Mouse (Mus musculus): ENCODE measurements around the gene C9orf72. TPM values are rescaled to one million over a fixed set of nuclear protein-coding genes. Genes with fewer than 3 reads are reported as not detected.

The C9orf72 gene
- polyA plus RNA-seq, 1 experiment = 13.1 TPM

- no peak for TF ChIP-seq POLR2AphosphoS2 (IDR thresholded peaks at IDR 0.05; ENCODE audit: insufficient read length, low read depth)
- no peak for TF ChIP-seq MAX (IDR thresholded peaks at IDR 0.05; ENCODE audit: low read depth)
- TF ChIP-seq TCF12 (IDR thresholded peaks at IDR 0.05; ENCODE audit: insufficient read depth, poor library complexity, severe bottlenecking) = no peak
- TF ChIP-seq TCF3 (IDR thresholded peaks at IDR 0.05; ENCODE audit: insufficient read length, low read depth) = no peak
- no peak for TF ChIP-seq MYOD1 (IDR thresholded peaks at IDR 0.05; ENCODE audit: control insufficient read depth in 1 of 3, insufficient read length in 2 of 3, low read depth in 2 of 3)
- TF ChIP-seq CEBPB (IDR thresholded peaks at IDR 0.05; ENCODE audit: insufficient read depth, poor library complexity, severe bottlenecking) = no peak
- TF ChIP-seq USF1 (IDR thresholded peaks at IDR 0.05; ENCODE audit: low read depth) = no peak
- no peak overlapping the region for H3ac ChIP-seq (ENCODE audit: control insufficient read depth, insufficient read length)
- H3K27me3 ChIP-seq (ENCODE audit: control insufficient read depth, insufficient read depth, insufficient read length) = no peaks in the 10 kb centered on the region
- H3K79me2 ChIP-seq (ENCODE audit: control insufficient read depth, insufficient read depth) = no peaks in the 10 kb centered on the region
- H3K4me3 ChIP-seq = no peak overlapping the region
- H3K36me3 ChIP-seq (ENCODE audit: control insufficient read depth, insufficient read depth) = no peaks in the 10 kb centered on the region
- H3K4me2 ChIP-seq (ENCODE audit: low read depth) = no peak overlapping the region
These were observed 56.3 kb downstream of the C9orf72 start for GRCm38 (mm10) chr4:35169571-35170125.

GRCm38 (mm10) chr4:35167855-35168254, 58.1 kb downstream of the C9orf72 start:
- no peak for TF ChIP-seq CEBPB (IDR thresholded peaks at IDR 0.05; ENCODE audit: insufficient read depth, poor library complexity, severe bottlenecking)
- TF ChIP-seq MYOD1 (IDR thresholded peaks at IDR 0.05; ENCODE audit: control insufficient read depth in 1 of 3, insufficient read length in 2 of 3, low read depth in 2 of 3) = no peak
- no peak for TF ChIP-seq USF1 (IDR thresholded peaks at IDR 0.05; ENCODE audit: low read depth)
- no peak for TF ChIP-seq TCF3 (IDR thresholded peaks at IDR 0.05; ENCODE audit: insufficient read length, low read depth)
- TF ChIP-seq MYOG (IDR thresholded peaks at IDR 0.05; ENCODE audit: control insufficient read depth in 1 of 3, insufficient read depth in 1 of 3, insufficient read length in 2 of 3, low read depth in 2 of 3) = no peak
- TF ChIP-seq POLR2AphosphoS2 (IDR thresholded peaks at IDR 0.05; ENCODE audit: insufficient read length, low read depth) = no peak
- no peak for TF ChIP-seq TCF12 (IDR thresholded peaks at IDR 0.05; ENCODE audit: insufficient read depth, poor library complexity, severe bottlenecking)
- TF ChIP-seq POLR2A (IDR thresholded peaks at IDR 0.05; ENCODE audit: insufficient read length, low read depth) = no peak
- no peak for TF ChIP-seq E2F4 (IDR thresholded peaks at IDR 0.05; ENCODE audit: insufficient read depth)
- TF ChIP-seq MAX (IDR thresholded peaks at IDR 0.05; ENCODE audit: low read depth) = no peak
- no peak for TF ChIP-seq SRF (IDR thresholded peaks at IDR 0.05; ENCODE audit: control insufficient read depth, insufficient read length, low read depth)
- no peak for TF ChIP-seq REST (IDR thresholded peaks at IDR 0.05; ENCODE audit: insufficient read depth, insufficient read length)
- no peak overlapping the region for H3K4me2 ChIP-seq (ENCODE audit: low read depth)
- no peaks in the 10 kb centered on the region for H3K79me2 ChIP-seq (ENCODE audit: control insufficient read depth, insufficient read depth)
- H3K36me3 ChIP-seq (ENCODE audit: control insufficient read depth, insufficient read depth) = no peaks in the 10 kb centered on the region
- H3K27me3 ChIP-seq (ENCODE audit: control insufficient read depth, insufficient read depth, insufficient read length) = no peaks in the 10 kb centered on the region
- no peak overlapping the region for H3K4me3 ChIP-seq
- no peak overlapping the region for H3ac ChIP-seq (ENCODE audit: control insufficient read depth, insufficient read length)

GRCm38 (mm10) chr4:35165947-35166346, 60.0 kb downstream of the C9orf72 start:
- no peaks in the 10 kb centered on the region for H3K36me3 ChIP-seq (ENCODE audit: control insufficient read depth, insufficient read depth)
- H3ac ChIP-seq (ENCODE audit: control insufficient read depth, insufficient read length) = no peak overlapping the region
- no peak overlapping the region for H3K4me3 ChIP-seq
- no peak for TF ChIP-seq SRF (IDR thresholded peaks at IDR 0.05; ENCODE audit: control insufficient read depth, insufficient read length, low read depth)
- no peak for TF ChIP-seq MYOG (IDR thresholded peaks at IDR 0.05; ENCODE audit: control insufficient read depth in 1 of 3, insufficient read depth in 1 of 3, insufficient read length in 2 of 3, low read depth in 2 of 3)
- TF ChIP-seq REST (IDR thresholded peaks at IDR 0.05; ENCODE audit: insufficient read depth, insufficient read length) = no peak
- no peak for TF ChIP-seq MAX (IDR thresholded peaks at IDR 0.05; ENCODE audit: low read depth)
- TF ChIP-seq POLR2AphosphoS2 (IDR thresholded peaks at IDR 0.05; ENCODE audit: insufficient read length, low read depth) = no peak
- no peak for TF ChIP-seq USF1 (IDR thresholded peaks at IDR 0.05; ENCODE audit: low read depth)
- TF ChIP-seq CEBPB (IDR thresholded peaks at IDR 0.05; ENCODE audit: insufficient read depth, poor library complexity, severe bottlenecking) = no peak
- no peak for TF ChIP-seq TCF3 (IDR thresholded peaks at IDR 0.05; ENCODE audit: insufficient read length, low read depth)
- TF ChIP-seq MYOD1 (IDR thresholded peaks at IDR 0.05; ENCODE audit: control insufficient read depth in 1 of 3, insufficient read length in 2 of 3, low read depth in 2 of 3) = no peak
- no peak for TF ChIP-seq E2F4 (IDR thresholded peaks at IDR 0.05; ENCODE audit: insufficient read depth)
- no peak overlapping the region for H3K4me2 ChIP-seq (ENCODE audit: low read depth)
- no peaks in the 10 kb centered on the region for H3K27me3 ChIP-seq (ENCODE audit: control insufficient read depth, insufficient read depth, insufficient read length)
- H3K79me2 ChIP-seq (ENCODE audit: control insufficient read depth, insufficient read depth) = no peaks in the 10 kb centered on the region

- no peaks in the 10 kb centered on the region for H3K36me3 ChIP-seq (ENCODE audit: control insufficient read depth, insufficient read depth)
- H3K27me3 ChIP-seq (ENCODE audit: control insufficient read depth, insufficient read depth, insufficient read length) = no peaks in the 10 kb centered on the region
- no peak overlapping the region for H3K4me2 ChIP-seq (ENCODE audit: low read depth)
- no peak overlapping the region for H3K4me3 ChIP-seq
- TF ChIP-seq TCF12 (IDR thresholded peaks at IDR 0.05; ENCODE audit: insufficient read depth, poor library complexity, severe bottlenecking) (no peak), POLR2A (IDR thresholded peaks at IDR 0.05; ENCODE audit: insufficient read length, low read depth) (no peak), POLR2AphosphoS2 (IDR thresholded peaks at IDR 0.05; ENCODE audit: insufficient read length, low read depth) (no peak), MYOD1 (IDR thresholded peaks at IDR 0.05; ENCODE audit: control insufficient read depth in 1 of 3, insufficient read length in 2 of 3, low read depth in 2 of 3) (no peak), SRF (IDR thresholded peaks at IDR 0.05; ENCODE audit: control insufficient read depth, insufficient read length, low read depth) (no peak), MAX (IDR thresholded peaks at IDR 0.05; ENCODE audit: low read depth) (no peak), E2F4 (IDR thresholded peaks at IDR 0.05; ENCODE audit: insufficient read depth) (no peak), MYOG (IDR thresholded peaks at IDR 0.05; ENCODE audit: control insufficient read depth in 1 of 3, insufficient read depth in 1 of 3, insufficient read length in 2 of 3, low read depth in 2 of 3) (no peak), TCF3 (IDR thresholded peaks at IDR 0.05; ENCODE audit: insufficient read length, low read depth) (no peak), REST (IDR thresholded peaks at IDR 0.05; ENCODE audit: insufficient read depth, insufficient read length) (no peak), CEBPB (IDR thresholded peaks at IDR 0.05; ENCODE audit: insufficient read depth, poor library complexity, severe bottlenecking) (no peak), USF1 (IDR thresholded peaks at IDR 0.05; ENCODE audit: low read depth) (no peak)
- H3ac ChIP-seq (ENCODE audit: control insufficient read depth, insufficient read length) = no peak overlapping the region
- no peaks in the 10 kb centered on the region for H3K79me2 ChIP-seq (ENCODE audit: control insufficient read depth, insufficient read depth)
These were observed 60.7 kb downstream of the C9orf72 start for GRCm38 (mm10) chr4:35165275-35165674.
